ENCODE assay signal across 29 mouse cellular contexts in the genomic region with DNA sequence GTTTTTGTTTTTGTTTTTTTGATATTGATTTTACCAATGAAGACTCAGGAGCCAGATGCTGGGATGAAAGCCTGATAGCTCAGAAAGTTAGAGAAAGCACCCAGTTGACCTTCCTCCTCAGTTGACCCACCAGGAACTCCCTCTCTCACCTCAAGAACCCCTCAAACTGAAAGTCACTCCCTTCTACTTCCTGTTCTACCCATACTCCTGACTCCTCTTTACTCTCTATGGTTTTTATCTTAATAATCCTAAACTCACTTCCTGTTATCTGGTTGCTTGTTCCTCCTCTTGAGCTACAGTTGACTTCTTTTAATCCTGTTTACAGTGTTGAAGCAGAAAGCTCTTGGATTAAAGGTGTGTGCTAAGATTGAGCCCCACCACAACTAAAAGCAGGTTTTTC. TPM values are rescaled to one million over a fixed set of nuclear protein-coding genes. Genes with fewer than 3 reads are reported as not detected.
DNase-seq lines count a peak whose midpoint lies in the region; ATAC-seq and TF ChIP-seq lines count a peak whose summit lies in the region.
"Had no signal": no experiment of that assay in that cellular context is flagged by ENCODE, and none has a peak within 500 bp of the region (broad histone marks: within the 10 kb centered on the region; RNA-seq: fewer than 3 reads in every experiment).

No protein-coding gene starts in this region.

- peak; percentile 63 for ATAC-seq in G1E (ENCODE audit: extremely low read depth, insufficient number of reproducible peaks, low FRiP score, poor library complexity, severe bottlenecking)
- peak; percentile 94 for ATAC-seq in granulocyte monocyte progenitor cell, adult 5-6 weeks (replicated peaks; ENCODE audit: poor library complexity, severe bottlenecking)
- peak; percentile 69 for ATAC-seq in megakaryocyte progenitor cell, adult 5-6 weeks (replicated peaks; ENCODE audit: poor library complexity)
- ATAC-seq in erythroid progenitor cell, adult 5-6 weeks (replicated peaks; ENCODE audit: low FRiP score, poor library complexity, severe bottlenecking): no peak
- ATAC-seq: forebrain, embryonic 14.5 days had no signal

- intact Hi-C loops in left cerebral cortex, postnatal 14 days (cut with DNase I): loop anchor here (5.0 kb wide), 1 partner anchor 957 kb away; no protein-coding TSS in a partner anchor
- intact Hi-C loops in left cerebral cortex, postnatal 36 days (cut with DNase I): no loop called here

- peak; percentile 41 for DNase-seq in 416B (ENCODE audit: low read depth)
- DNase-seq in G1E (ENCODE audit: low spot score): peak; percentile 56
- DNase-seq in cerebellum, adult 18-20 months: no peak
- DNase-seq in left cerebral cortex, postnatal 14 days (ENCODE audit: low spot score in 2 of 2): no peak
- no peak for DNase-seq in left cerebral cortex, postnatal 36 days (ENCODE audit: low spot score in 2 of 2)
- DNase-seq: adrenal gland, adult 2 months; adrenal gland, postnatal 36 days; cerebellum, adult 2 months; cerebellum, postnatal 14 days; gastrocnemius, postnatal 36 days; heart, adult 2 months; heart, postnatal 4 days; kidney, adult 2 months; kidney, postnatal 4 days; liver; lung, adult 2 months; lung, postnatal 14 days; right cerebral cortex, postnatal 25 days; thymus, adult 2 months; thymus, postnatal 36 days had no signal

- no peak overlapping the region; the same call in 1 of the 2 replicates for H3K4me3 ChIP-seq in G1E (ENCODE audit: low read depth, low read length)
- H3K4me3 ChIP-seq: heart, adult 2 months; heart, embryonic 12.5 days; megakaryocyte, embryonic 14.5 days; midbrain, embryonic 12.5 days had no signal

- H3K36me3 ChIP-seq in G1E (replicated peaks): no peaks in the 10 kb centered on the region
- H3K36me3 ChIP-seq: heart, embryonic 12.5 days; midbrain, embryonic 12.5 days had no signal

- H3K27me3 ChIP-seq in G1E (ENCODE audit: insufficient read depth, low read length): peaks cover 9% of the 10 kb centered on the region; the same call in 1 of the 2 replicates
- H3K27me3 ChIP-seq: CH12.LX; heart, embryonic 12.5 days; megakaryocyte, embryonic 14.5 days; midbrain, embryonic 12.5 days had no signal

- TF ChIP-seq CTCF in G1E (IDR thresholded peaks at IDR 0.05; ENCODE audit: low read depth, low read length): no peak

- H3K4me1 ChIP-seq in G1E (ENCODE audit: insufficient read depth, low read depth, low read length): peaks cover 41% of the 10 kb centered on the region
- H3K4me1 ChIP-seq: midbrain, embryonic 12.5 days had no signal

- H3K9me3 ChIP-seq in G1E (replicated peaks): no peaks in the 10 kb centered on the region

RNA-seq across cellular contexts. Expression of gene Ap1s3, which starts 12.3 kb away (rescaled TPM):
- total RNA-seq in G1E (2014; fragmentation: Nextera tagmentation) (15.5 and 18.0 TPM in 2 replicates), G1E (2017) (4.8 and 4.9 TPM in 2 replicates)
- polyA plus RNA-seq in G1E (2012): 5.9 and 6.1 TPM in 2 replicates
- total RNA-seq in granulocyte monocyte progenitor cell, adult 5-6 weeks (2014; fragmentation: Nextera tagmentation): 8.8 and 11.3 TPM in 2 replicates
- 1.9 and 2.3 TPM in 2 replicates for total RNA-seq in granulocyte monocyte progenitor cell, adult 5-6 weeks (2017)
- 16.8 and 19.7 TPM in 2 replicates for total RNA-seq in megakaryocyte progenitor cell, adult 5-6 weeks (2015)
- total RNA-seq in megakaryocyte progenitor cell, adult 5-6 weeks (2017): 2.5 and 4.6 TPM in 2 replicates
- total RNA-seq in left cerebral cortex, postnatal 14 days (2021): 1 to 10 TPM; 1.7 to 2.7 TPM
- total RNA-seq in erythroid progenitor cell, adult 5-6 weeks (2015; ENCODE audit: low replicate concordance): 6.8 and 10.1 TPM in 2 replicates
- 2.1 TPM in 1 of 2 replicates, not detected in the other for total RNA-seq in erythroid progenitor cell, adult 5-6 weeks (2017; ENCODE audit: low replicate concordance)
- total RNA-seq in left cerebral cortex, postnatal 36 days (2021): 1 to 10 TPM; 2.5 to 4.4 TPM
- total RNA-seq: gastrocnemius, adult 18-20 months; gastrocnemius, postnatal 36 days had no signal

Comparison
In these comparisons a context has a peak if more than half of its experiments do, and no peak if none do; other contexts are left out.
1. DNase-seq: peak in 416B (single experiment) and G1E (single experiment); none in cerebellum, adult 18-20 months (0 of 2), left cerebral cortex, postnatal 14 days (0 of 2) and left cerebral cortex, postnatal 36 days (0 of 2).